Mouse (Mus musculus): ENCODE results near the gene Dleu7.

Dleu7 gene

GRCm38 (mm10) chr14:62282974-62283373 lies 9.9 kb downstream of the Dleu7 start:
- DNase-seq (ENCODE audit: low read depth, low spot score) = no peak

GRCm38 (mm10) chr14:62273604-62274003 lies 19.2 kb downstream of the Dleu7 start:
- DNase-seq (ENCODE audit: low read depth, low spot score) = no peak

GRCm38 (mm10) chr14:62270698-62271396 lies 22.0 kb downstream of the Dleu7 start:
- DNase-seq (ENCODE audit: low read depth, low spot score) = no peak

GRCm38 (mm10) chr14:62258978-62259536 lies 33.8 kb downstream of the Dleu7 start:
- DNase-seq (ENCODE audit: low read depth, low spot score) = no peak

GRCm38 (mm10) chr14:62258125-62258524 lies 34.7 kb downstream of the Dleu7 start:
- no peak for DNase-seq (ENCODE audit: low read depth, low spot score)

- DNase-seq (ENCODE audit: low read depth, low spot score) = no peak
These were observed 36.8 kb downstream of the Dleu7 start for GRCm38 (mm10) chr14:62256066-62256465.

GRCm38 (mm10) chr14:62254371-62254770 lies 38.5 kb downstream of the Dleu7 start:
- peak; percentile 37 for DNase-seq (ENCODE audit: low read depth, low spot score)

GRCm38 (mm10) chr14:62251999-62252398 lies 40.8 kb downstream of the Dleu7 start:
- DNase-seq (ENCODE audit: low read depth, low spot score) = peak; percentile 82

GRCm38 (mm10) chr14:62250046-62250445 lies 42.8 kb downstream of the Dleu7 start:
- no peak for DNase-seq (ENCODE audit: low read depth, low spot score)

- DNase-seq (ENCODE audit: low read depth, low spot score) = no peak
These were observed 43.6 kb downstream of the Dleu7 start for GRCm38 (mm10) chr14:62249251-62249650.

GRCm38 (mm10) chr14:62248796-62249195 lies 44.1 kb downstream of the Dleu7 start:
- DNase-seq (ENCODE audit: low read depth, low spot score) = no peak

- DNase-seq (ENCODE audit: low read depth, low spot score) = no peak
These were observed 44.5 kb downstream of the Dleu7 start for GRCm38 (mm10) chr14:62248345-62248744.

GRCm38 (mm10) chr14:62245557-62245956 lies 47.3 kb downstream of the Dleu7 start:
- no peak for DNase-seq (ENCODE audit: low read depth, low spot score)

GRCm38 (mm10) chr14:62243530-62243929 lies 49.3 kb downstream of the Dleu7 start:
- DNase-seq (ENCODE audit: low read depth, low spot score) = peak; percentile 23

- DNase-seq (ENCODE audit: low read depth, low spot score) = no peak
These were observed 56.9 kb downstream of the Dleu7 start for GRCm38 (mm10) chr14:62235969-62236368.

GRCm38 (mm10) chr14:62235214-62235613 lies 57.6 kb downstream of the Dleu7 start:
- DNase-seq (ENCODE audit: low read depth, low spot score) = no peak

GRCm38 (mm10) chr14:62230968-62231367 lies 61.9 kb downstream of the Dleu7 start:
- no peak for DNase-seq (ENCODE audit: low read depth, low spot score)

- no peak for DNase-seq (ENCODE audit: low read depth, low spot score)
These were observed 65.7 kb downstream of the Dleu7 start for GRCm38 (mm10) chr14:62227101-62227500.

- peak; percentile 42 for DNase-seq (ENCODE audit: low read depth, low spot score)
These were observed 66.2 kb downstream of the Dleu7 start for GRCm38 (mm10) chr14:62226576-62227047.
